Mouse (Mus musculus) heart, postnatal 36 days (tissue): ENCODE measurements around the gene Gadd45b. TPM values are rescaled to one million over a fixed set of nuclear protein-coding genes. Genes with fewer than 3 reads are reported as not detected.
A peak's percentile ranks its signal among the peaks of the same experiment; 100 is the strongest.

ENCODE experiments used
- DNase-seq, 2 experiments: peaks; one replicate each; pipeline ENCODE4 v3.0.0; 2021 to 2022
- intact Hi-C: fragments of 180-260 bp; cut with DNase I; formaldehyde crosslinking; loops from one replicate; pipeline ENCODE4 v1.15.1; 2025
- total RNA-seq, 2 experiments: library from RNA; stranded (reverse); gene quantifications; 2 replicates each; pipeline ENCODE4 v1.2.3; 2021

Gadd45b gene
- total RNA-seq, 2 experiments from 2014 or later: 11.0 to 18.7 TPM

- DNase-seq: peak in 1 of 2 experiments; percentile 61
- intact Hi-C loops: no loop called here
Observed at GRCm38 (mm10) chr10:80933421-80933979, 3.6 kb downstream of the Gadd45b start.

GRCm38 (mm10) chr10:80934136-80934985, 4.5 kb downstream of the Gadd45b start:
- DNase-seq: no peak
- intact Hi-C loops: no loop called here

DNA sequence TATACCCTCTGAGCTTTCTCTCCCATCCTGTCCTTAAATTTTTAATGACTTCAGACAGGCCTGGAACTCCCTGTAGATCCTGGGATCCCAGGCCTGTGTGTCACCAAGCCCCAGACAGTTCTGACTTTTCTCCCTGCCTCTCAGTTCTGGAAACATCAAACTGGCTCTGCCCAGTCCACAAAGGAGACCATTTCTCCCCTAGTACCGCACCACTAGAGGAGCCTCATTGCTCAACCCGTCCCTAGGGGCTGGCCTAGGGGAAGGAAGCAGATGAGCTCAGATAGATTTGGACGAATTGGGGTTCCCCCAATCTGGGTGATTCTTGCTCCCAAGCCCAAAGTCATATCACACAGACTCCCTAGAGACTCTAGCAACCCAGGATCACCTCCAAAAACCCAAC, 5.4 kb downstream of the Gadd45b start:
- DNase-seq: no peak
- intact Hi-C loops: no loop called here

DNA sequence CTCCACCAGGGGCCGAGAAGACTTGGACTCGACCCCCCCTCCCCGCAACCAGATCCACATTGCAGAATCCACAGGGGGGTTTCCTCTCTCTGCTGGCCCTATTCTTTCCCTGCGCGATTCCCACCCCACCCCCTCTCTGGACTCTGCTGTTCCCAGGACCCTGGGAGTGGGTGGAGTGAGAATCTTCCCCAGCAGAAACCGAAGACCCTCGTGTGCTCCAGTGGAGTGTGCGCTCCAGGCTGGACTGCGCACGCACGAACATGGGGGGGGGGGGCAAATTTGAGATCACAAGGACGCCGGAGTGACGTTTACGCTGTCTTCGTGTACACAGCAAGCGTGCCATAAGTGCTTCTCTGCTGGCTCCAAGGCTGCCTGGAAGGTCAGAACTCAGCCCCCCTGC, 5.8 kb downstream of the Gadd45b start:
- intact Hi-C loops: no loop called here
- DNase-seq: no peak

DNA sequence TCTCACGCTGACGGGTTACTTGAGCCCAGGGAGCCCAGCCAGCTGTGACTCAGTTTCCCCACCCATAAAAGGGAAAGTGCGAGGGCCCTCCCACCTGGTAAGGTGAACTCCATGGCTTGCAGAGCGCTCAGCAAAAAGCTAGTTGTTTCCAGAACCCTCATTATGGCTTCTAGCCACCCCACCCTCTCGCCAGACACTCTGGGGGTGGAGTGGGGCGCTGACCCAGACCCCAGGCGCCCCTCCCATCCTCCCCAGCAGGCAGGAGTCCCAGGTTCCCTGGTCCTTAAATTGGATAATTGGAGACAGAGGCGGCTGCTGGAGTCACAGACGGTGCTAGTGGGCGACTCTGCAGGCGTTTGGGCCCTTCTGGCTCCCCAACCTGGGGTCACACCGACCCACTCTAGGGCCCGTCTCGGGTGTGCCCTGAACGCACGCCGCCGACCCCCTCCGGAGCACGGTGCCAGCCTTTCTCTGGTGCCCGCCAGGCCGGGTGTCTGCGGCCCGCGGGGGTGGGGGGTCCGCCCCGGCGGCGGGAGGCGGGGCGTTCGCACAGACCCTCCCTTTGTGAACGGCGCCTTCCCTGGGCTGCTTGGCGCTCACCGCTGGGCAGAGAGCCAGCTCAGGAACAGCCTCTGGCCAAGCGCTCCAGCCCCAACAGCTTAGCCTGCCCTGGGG, 6.4 kb downstream of the Gadd45b start:
- intact Hi-C loops: no loop called here
- peak; percentile 79 to 81 for DNase-seq

DNA sequence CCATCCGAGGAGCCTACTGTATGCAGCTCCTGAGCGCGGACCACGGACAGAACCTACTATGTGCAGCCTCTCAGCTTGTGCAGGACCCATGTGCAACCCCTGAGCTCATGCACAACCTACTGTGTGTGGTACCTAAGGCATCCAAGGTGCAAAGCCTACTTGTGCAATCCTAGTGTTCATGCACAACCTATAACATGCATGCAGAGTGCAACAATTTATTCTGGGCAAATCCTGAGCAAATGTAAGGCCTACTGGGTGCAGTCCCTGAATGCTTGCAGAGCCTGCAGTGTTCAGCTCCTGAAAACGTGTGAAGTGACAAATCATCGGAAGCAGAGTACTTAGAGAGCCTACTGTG, 6.9 kb downstream of the Gadd45b start:
- intact Hi-C loops: no loop called here

DNA sequence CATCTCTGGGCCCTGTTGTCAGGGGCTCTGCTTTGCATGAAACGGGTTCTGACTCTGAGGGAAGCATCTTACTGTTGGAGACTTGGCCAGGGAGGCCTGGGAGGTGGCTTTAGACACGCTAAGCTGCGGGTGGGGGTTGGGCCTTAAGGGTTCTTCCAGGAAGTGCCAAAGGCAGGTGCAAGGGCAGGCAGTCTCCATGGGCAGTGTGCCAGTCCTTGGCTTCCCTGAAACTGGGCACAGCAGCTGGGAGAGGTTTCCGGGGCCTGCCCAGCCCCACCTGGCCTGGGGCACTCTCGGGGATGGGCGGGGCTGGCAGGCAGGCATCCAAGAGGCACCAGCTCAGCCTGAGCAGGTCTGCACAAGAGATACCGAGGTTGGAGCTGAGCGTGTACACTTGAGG, 7.8 kb downstream of the Gadd45b start:
- DNase-seq: peak in 1 of 2 experiments; percentile 40

More for the DNA sequence above, 6.9 kb downstream of the Gadd45b start:
- DNase-seq: no peak

GRCm38 (mm10) chr10:80938831-80939550, 9.1 kb downstream of the Gadd45b start:
- DNase-seq: no peak
- intact Hi-C loops: no loop called here

More for the DNA sequence above, 7.8 kb downstream of the Gadd45b start:
- intact Hi-C loops: no loop called here

- intact Hi-C loops: no loop called here
- DNase-seq: peak; percentile 78 to 82
Observed at GRCm38 (mm10) chr10:80939671-80940070, 9.8 kb downstream of the Gadd45b start.

GRCm38 (mm10) chr10:80940320-80940987, 10.6 kb downstream of the Gadd45b start:
- intact Hi-C loops: no loop called here

GRCm38 (mm10) chr10:80940988-80941347, 11.1 kb downstream of the Gadd45b start:
- intact Hi-C loops: no loop called here
- DNase-seq: no peak

More at GRCm38 (mm10) chr10:80940320-80940987, 10.6 kb downstream of the Gadd45b start:
- DNase-seq: peak; percentile 61 to 69

GRCm38 (mm10) chr10:80942919-80943318, 13.0 kb downstream of the Gadd45b start:
- DNase-seq: no peak
- intact Hi-C loops: no loop called here

- intact Hi-C loops: no loop called here
- DNase-seq: no peak
Observed at GRCm38 (mm10) chr10:80943701-80944100, 13.8 kb downstream of the Gadd45b start.

DNA sequence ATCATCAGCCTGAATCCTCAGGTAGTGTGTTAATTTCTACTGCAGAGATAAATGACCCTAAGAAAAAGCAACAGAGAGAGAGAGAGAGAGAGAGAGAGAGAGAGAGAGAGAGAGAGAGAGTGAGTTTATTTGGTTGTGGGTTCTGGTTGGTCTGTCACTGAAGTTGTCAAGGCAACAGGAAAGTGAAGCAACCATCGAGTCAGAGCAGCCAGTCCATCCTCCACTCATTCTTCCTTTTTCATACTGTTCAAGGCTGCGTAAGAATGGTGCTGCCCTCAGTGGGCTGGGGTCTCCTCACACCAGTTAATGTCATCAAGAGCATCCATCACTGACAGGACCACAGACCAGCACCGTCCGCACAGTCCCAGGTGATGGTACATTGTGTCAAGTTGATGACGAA, 14.4 kb downstream of the Gadd45b start:
- DNase-seq: no peak
- intact Hi-C loops: no loop called here

DNA sequence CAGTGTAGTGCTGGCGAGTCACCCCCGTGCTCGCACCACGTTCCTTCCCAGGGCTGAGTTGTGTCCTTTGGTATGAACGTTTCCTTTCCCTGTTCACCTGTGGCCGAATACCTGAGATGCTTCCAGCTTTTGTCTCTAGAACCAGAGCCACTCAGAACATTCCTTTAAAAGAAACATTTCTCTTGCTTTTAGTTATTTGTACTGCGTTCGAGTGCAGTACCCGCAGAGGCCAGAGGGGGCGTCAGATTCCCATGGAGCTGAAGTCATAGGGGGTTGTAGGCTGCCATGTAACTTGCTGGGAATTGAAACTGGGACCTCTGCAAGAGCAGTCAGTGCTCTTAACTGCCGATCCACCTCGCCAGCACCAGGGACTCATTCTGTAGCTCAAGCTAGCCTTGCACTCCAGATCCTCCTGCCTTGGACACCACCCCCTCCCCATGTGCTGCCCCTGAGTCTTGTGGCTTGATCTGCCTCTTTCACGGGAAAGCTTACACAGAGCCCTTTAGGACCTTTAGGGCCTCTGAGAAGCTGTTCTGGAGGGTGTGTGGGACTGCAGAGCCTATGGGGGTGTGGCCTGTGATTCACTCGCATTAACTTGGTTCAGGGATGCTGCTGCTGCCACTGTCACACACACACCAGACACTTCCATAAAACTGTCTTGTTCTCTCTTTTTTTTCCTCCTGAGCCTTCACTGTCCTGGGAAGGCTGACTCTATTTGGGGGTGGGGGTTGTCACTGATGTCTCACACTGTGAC, 17.0 kb downstream of the Gadd45b start:
- intact Hi-C loops: no loop called here
- DNase-seq: no peak

- DNase-seq: peak in 1 of 2 experiments; percentile 43
- intact Hi-C loops: no loop called here
Observed at GRCm38 (mm10) chr10:80947802-80948201, 17.9 kb downstream of the Gadd45b start.

GRCm38 (mm10) chr10:80948570-80948969, 18.7 kb downstream of the Gadd45b start:
- intact Hi-C loops: no loop called here
- DNase-seq: no peak

- no peak for DNase-seq
- intact Hi-C loops: no loop called here
Observed at GRCm38 (mm10) chr10:80949081-80949480, 19.2 kb downstream of the Gadd45b start.

GRCm38 (mm10) chr10:80950314-80950713, 20.4 kb downstream of the Gadd45b start:
- intact Hi-C loops: no loop called here
- no peak for DNase-seq
